Mouse (Mus musculus) neural tube, embryonic 11.5 days (tissue): ENCODE results near the gene Tet3. TPM values are rescaled to one million over a fixed set of nuclear protein-coding genes. Genes with fewer than 3 reads are reported as not detected.

ENCODE experiments used
- ATAC-seq: fragments of 200-750 bp; cut with Nextera tagmentation; 2 replicates; pipeline ENCODE4 v1.8.0; 2017; ENCODE audit warnings: moderate number of reproducible peaks, mild to moderate bottlenecking, moderate TSS enrichment, moderate library complexity; ENCODE audit not compliant: insufficient read depth, low FRiP score, low TSS enrichment
- DNase-seq: peaks from one replicate; pipeline ENCODE4 v3.0.0-alpha.2; 2015; ENCODE audit warnings: low spot score
- H3K27ac ChIP-seq: fragments of 300-500 bp; sonication (generic); 2 replicates; pipeline ENCODE4 v1.5.1; 2014; ENCODE audit warnings: low read depth, mild to moderate bottlenecking, low read length
- H3K27me3 ChIP-seq: fragments of 300-500 bp; sonication (generic); 2 replicates; pipeline ENCODE4 v1.6.1; 2014; ENCODE audit warnings: mild to moderate bottlenecking, low read length, mixed read lengths; ENCODE audit not compliant: control insufficient read depth, insufficient read depth
- H3K36me3 ChIP-seq: fragments of 300-500 bp; sonication (generic); 2 replicates; pipeline ENCODE4 v1.6.1; 2014; ENCODE audit warnings: mild to moderate bottlenecking, low read length, moderate library complexity, mixed read lengths; ENCODE audit not compliant: control insufficient read depth, insufficient read depth
- H3K4me1 ChIP-seq: fragments of 300-500 bp; sonication (generic); 2 replicates; pipeline ENCODE4 v1.6.1; 2014; ENCODE audit warnings: low read length, mixed read lengths; ENCODE audit not compliant: control insufficient read depth, insufficient read depth
- H3K4me2 ChIP-seq: fragments of 300-500 bp; sonication (generic); 2 replicates; pipeline ENCODE4 v1.6.1; 2014; ENCODE audit warnings: low read depth, mild to moderate bottlenecking, moderate library complexity
- H3K4me3 ChIP-seq: fragments of 300-500 bp; sonication (generic); 2 replicates; pipeline ENCODE4 v1.5.1; 2014; ENCODE audit warnings: low read depth, low read length
- H3K9ac ChIP-seq: fragments of 300-500 bp; sonication (generic); 2 replicates; pipeline ENCODE4 v1.6.1; 2014; ENCODE audit warnings: mild to moderate bottlenecking, low read length
- H3K9me3 ChIP-seq: fragments of 300-500 bp; sonication (generic); 2 replicates; pipeline ENCODE4 v1.6.1; 2016; ENCODE audit warnings: low read length; ENCODE audit not compliant: control insufficient read depth
- WGBS: fragments of 180-500 bp; shearing (Covaris S2); extraction: QIAGEN DNeasy Blood & Tissue Kit; methylation state at CpG from one replicate; pipeline ENCODE4 v1.1.7; 2014; 5-methylcytosine and 5-hydroxymethylcytosine counted together
- polyA plus RNA-seq: library from polyadenylated mRNA; unstranded; fragments of >200 nt; fragmentation: Nextera tagmentation; extraction: Ambion mirVana; gene quantifications from 2 replicates; pipeline ENCODE4 v1.2.1, GENCODE M21; 2014

Tet3 gene
- polyA plus RNA-seq, 1 experiment from 2014 or later: 47.3 TPM

DNA sequence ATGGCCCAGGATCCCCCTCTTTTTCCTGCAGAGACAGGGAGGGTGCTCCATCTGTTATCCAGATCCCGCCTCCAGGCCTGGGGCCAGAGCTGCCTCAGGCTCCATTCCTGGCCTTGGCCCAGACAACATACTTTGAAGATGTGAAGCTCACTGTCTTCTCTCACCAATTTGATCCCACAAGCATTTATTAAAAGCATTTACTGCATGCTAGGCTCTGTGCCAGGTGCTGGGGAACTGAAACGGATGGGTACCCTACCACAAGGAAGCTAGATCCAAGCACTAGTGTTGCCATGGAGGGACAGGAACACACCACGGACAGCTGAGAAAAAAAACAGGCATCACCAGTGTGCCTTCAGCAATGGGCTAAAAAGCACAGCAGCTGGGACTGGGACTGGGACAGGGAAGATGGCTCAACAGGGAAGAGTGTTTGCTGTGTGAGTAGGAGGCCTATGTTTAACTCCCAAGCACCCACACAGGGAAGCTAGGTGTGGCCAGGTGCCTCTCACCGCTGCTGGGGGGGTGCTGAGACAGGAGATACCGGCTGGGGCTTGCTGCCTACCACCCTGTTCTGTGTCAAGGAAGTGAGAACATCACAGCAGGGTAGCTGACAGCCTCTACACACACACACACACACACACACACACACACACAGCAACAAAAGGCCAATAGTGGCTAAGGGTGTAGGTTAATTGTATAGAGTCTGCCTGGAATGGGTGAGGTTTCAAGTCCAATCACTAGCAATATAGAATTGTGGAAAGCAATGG lies 30.7 kb downstream of the Tet3 start:
- 64% methylated on average over 5 of the region's 5 CpGs for WGBS
- Histone ChIP-seq H3K4me3 (no peak overlapping the region), H3K9me3 (no peaks in the 10 kb centered on the region), H3K27me3 (no peaks in the 10 kb centered on the region), H3K36me3 (0 out of 2 replicates have a peak, but pooled peaks cover 2% of the 10 kb centered on the region), H3K4me2 (no peak overlapping the region), H3K27ac (no peak overlapping the region), H3K4me1 (peaks cover 22% of the 10 kb centered on the region; the same call in 1 of the 2 replicates), H3K9ac (no peak overlapping the region; the same call in 1 of the 2 replicates)
- no peak for DNase-seq
- ATAC-seq: no peak

DNA sequence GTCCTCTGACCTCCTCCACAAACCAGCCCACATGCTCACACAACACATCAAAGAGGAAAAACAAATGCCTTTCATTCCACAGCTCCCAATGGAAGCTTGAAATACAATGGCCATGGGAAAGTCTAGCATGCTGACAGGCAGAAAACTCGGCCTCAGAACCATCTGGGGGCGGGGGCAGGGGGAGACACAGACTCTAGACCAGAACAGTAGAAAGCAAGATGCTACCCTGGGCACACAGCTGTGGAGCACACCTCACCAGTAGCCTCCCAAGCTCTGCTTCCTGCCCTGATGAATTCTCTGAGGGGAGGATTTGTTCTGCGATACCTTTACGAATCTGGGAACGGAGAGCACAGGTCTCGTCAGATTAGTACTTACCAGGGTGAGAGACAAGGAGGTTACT lies 31.4 kb downstream of the Tet3 start:
- no peak overlapping the region for H3K27ac ChIP-seq
- H3K36me3 ChIP-seq: 0 out of 2 replicates have a peak, but pooled peaks cover 1% of the 10 kb centered on the region

DNA sequence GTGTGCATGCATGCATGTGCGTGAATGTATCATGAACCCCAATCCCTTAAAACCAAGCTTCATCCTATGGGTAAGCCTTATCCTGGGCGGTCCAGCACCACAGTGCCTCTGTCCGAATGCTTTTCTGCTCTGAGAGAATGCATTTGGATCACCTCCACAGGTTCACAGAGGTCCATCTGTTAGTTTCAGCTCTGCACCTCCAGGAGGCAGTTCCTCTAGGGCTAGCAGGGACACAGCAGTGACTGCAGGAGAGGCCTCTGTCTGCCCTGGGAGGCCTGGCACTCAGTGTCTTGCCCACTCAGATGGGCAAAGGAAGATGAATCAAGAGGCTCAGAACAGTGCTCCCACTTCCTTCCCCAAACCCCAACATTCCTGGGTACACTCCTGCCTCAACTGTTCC lies 32.3 kb downstream of the Tet3 start:
- Histone ChIP-seq H3K27ac (no peak overlapping the region), H3K9ac (no peak overlapping the region), H3K4me2 (no peak overlapping the region), H3K36me3 (no peaks in the 10 kb centered on the region), H3K4me1 (peaks cover 30% of the 10 kb centered on the region), H3K9me3 (no peaks in the 10 kb centered on the region), H3K4me3 (no peak overlapping the region), H3K27me3 (no peaks in the 10 kb centered on the region)
- no peak for ATAC-seq
- 87% methylated on average over 3 of the region's 3 CpGs for WGBS
- no peak for DNase-seq

More for the DNA sequence above, 31.4 kb downstream of the Tet3 start:
- Histone ChIP-seq H3K9me3 (no peaks in the 10 kb centered on the region), H3K9ac (no peak overlapping the region), H3K4me2 (no peak overlapping the region), H3K27me3 (no peaks in the 10 kb centered on the region), H3K4me1 (peaks cover 22% of the 10 kb centered on the region; the same call in 1 of the 2 replicates), H3K4me3 (no peak overlapping the region)
- no peak for DNase-seq
- WGBS: 62% methylated on average over 6 of the region's 6 CpGs
- no peak for ATAC-seq

DNA sequence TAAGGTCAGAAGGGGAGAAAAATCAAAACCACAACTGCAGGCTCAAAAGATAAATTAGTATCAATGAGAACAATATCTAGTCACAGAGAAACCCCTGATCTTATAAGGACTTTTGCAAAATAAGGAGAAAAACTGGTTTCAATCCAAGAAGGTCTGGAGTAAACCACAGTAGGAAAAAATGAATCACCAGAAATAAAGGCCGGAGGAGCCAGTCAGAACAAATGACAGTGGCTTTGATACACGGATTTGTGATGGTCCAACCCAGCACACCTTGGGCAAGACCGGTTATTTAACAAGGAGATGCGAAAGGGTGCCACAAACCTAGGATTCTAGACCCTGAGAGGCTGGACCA lies 34.9 kb downstream of the Tet3 start:
- 73% methylated on average over 4 of the region's 4 CpGs for WGBS
- no peak overlapping the region for H3K9ac ChIP-seq
- no peaks in the 10 kb centered on the region for H3K27me3 ChIP-seq
- H3K4me1 ChIP-seq: peaks cover 38% of the 10 kb centered on the region
- ATAC-seq (no peak), DNase-seq (no peak)
- H3K4me3 ChIP-seq: no peak overlapping the region
- no peak overlapping the region for H3K4me2 ChIP-seq
- H3K27ac ChIP-seq: no peak overlapping the region
- H3K9me3 ChIP-seq: no peaks in the 10 kb centered on the region
- no peaks in the 10 kb centered on the region for H3K36me3 ChIP-seq

DNA sequence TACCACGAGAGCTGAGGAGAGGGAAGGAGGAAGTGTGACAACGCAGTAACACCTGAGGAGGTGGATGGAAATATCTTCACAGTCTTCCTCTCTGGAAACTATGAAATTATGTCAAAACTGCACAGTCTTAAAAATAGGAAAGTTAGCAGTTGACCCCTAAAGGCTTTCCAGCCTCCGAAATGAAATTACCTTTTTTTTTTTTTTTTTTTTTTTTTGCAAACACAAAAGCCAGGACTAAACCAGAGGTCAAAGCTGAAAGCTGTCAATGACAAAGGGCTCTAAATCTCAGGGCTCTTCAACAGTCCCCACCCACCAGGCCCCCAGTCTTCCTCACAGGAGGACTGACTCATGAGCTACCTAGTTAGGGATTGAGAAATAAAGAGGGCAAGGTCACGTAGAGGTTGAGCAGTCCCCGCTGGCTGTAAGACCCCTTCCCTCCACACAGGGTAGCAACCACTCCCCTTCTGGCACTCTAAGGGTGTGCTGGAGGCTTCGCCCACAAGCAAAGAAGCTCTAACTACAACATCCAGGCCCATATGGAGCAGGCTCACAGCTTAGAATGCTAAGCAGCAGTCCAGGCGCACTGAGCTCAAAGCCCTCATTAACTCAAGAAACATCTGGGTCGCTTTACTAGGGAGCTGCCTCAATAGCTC lies 35.4 kb downstream of the Tet3 start:
- peak; percentile 25 for DNase-seq
- Histone ChIP-seq H3K9ac (peak overlapping the region; percentile 22; the same call in 1 of the 2 replicates), H3K9me3 (no peaks in the 10 kb centered on the region), H3K36me3 (no peaks in the 10 kb centered on the region), H3K4me1 (peaks cover 38% of the 10 kb centered on the region), H3K27ac (0 out of 2 replicates have a peak overlapping the region, but pooled peaks have one; percentile 39), H3K4me3 (no peak overlapping the region), H3K27me3 (no peaks in the 10 kb centered on the region), H3K4me2 (no peak overlapping the region)
- 40% methylated on average over 8 of the region's 8 CpGs for WGBS
- ATAC-seq: no peak

DNA sequence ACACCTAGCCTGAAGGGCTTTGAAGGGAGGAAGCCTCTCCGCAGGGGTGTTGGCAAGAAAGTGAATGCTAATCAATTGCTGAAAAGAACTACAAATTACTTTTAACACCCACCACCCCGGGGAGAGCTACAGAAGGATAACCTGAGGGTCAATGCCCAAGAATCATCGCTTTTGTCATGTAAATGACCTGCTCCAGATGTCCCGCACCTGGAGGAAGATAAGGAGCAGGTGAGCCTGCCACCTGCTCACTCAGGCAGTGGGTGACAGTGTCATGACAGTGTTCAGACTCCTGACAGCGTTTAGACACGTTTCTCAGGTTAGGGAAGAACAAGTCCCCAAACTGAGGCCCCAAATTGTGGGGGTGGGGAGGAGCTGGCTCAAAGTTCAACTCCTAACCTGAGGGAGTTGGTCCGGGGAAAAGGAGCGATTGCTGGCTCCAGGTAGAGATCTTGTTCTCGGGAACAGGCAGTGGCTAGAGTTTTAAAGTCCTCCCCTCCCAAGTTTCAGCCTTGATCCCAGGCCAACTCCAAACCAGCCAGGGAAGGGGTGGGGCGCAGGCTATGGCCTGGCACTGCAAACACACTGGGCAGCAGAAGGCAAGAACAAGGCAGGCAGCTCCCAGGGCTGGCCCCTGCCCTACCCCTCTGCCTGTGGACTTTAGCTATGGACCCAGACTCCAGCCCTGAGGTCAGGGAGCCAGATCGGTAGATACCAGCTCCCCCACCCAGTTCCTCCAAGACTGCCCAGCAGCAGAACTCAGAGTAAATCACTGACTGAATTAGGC lies 36.8 kb downstream of the Tet3 start:
- Histone ChIP-seq H3K4me1 (peaks cover 30% of the 10 kb centered on the region), H3K4me3 (no peak overlapping the region), H3K9ac (no peak overlapping the region), H3K27me3 (no peaks in the 10 kb centered on the region), H3K27ac (no peak overlapping the region), H3K9me3 (no peaks in the 10 kb centered on the region), H3K4me2 (no peak overlapping the region), H3K36me3 (no peaks in the 10 kb centered on the region)
- 10% methylated on average over 11 of the region's 11 CpGs for WGBS
- DNase-seq (no peak), ATAC-seq (no peak)

DNA sequence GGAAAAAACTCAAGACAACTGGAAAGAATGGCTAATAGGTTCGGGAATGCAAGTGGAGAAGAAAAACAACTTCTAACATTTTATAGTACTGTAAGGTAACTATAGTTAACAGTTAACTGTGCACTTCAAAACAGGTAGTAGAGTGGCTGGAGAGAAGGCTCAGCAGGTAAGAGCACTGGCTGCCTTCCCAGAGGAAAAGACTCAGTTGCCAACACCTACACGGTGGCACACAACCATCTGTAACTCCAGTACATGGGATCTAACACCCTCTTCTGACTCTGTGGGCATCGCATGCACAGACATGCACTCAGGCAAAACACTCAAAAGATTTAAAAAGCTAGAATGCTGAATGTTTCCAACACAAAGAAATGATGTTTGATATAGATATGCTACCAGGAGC lies 39.4 kb downstream of the Tet3 start:
- WGBS: 88% methylated on average over 3 of the region's 3 CpGs
- H3K4me1 ChIP-seq: peaks cover 30% of the 10 kb centered on the region

DNA sequence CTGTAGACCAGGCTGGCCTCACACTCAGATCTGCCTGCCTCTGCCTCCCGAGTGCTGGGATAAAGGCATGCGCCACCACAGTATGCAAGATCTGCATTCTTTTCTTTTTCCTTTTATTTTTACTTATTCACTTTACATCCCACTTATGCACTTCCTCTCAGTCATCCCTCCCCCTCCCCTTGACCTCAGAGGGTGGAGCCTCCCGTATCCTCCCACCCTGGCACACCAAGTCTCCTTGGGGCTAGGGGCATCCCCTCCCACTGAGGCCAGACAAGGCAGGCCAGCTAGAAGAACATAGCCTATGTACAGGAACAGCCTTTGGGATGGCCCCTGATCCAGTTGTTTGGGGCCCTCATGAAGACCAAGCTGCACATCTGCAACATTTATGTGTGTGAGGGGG lies 41.4 kb downstream of the Tet3 start:
- peaks cover 29% of the 10 kb centered on the region for H3K4me1 ChIP-seq
- WGBS: 87% methylated on average over 3 of the region's 3 CpGs
- H3K4me3 ChIP-seq: no peak overlapping the region
- no peaks in the 10 kb centered on the region for H3K36me3 ChIP-seq
- DNase-seq: no peak
- H3K4me2 ChIP-seq: no peak overlapping the region
- no peak overlapping the region for H3K9ac ChIP-seq
- no peak for ATAC-seq
- H3K27me3 ChIP-seq: no peaks in the 10 kb centered on the region
- no peaks in the 10 kb centered on the region for H3K9me3 ChIP-seq
- no peak overlapping the region for H3K27ac ChIP-seq

More for the DNA sequence above, 39.4 kb downstream of the Tet3 start:
- DNase-seq: no peak
- Histone ChIP-seq H3K4me3 (no peak overlapping the region), H3K27ac (no peak overlapping the region), H3K36me3 (no peaks in the 10 kb centered on the region), H3K27me3 (no peaks in the 10 kb centered on the region), H3K9me3 (no peaks in the 10 kb centered on the region), H3K4me2 (no peak overlapping the region), H3K9ac (no peak overlapping the region)
- no peak for ATAC-seq
